Mouse (Mus musculus) ES-E14 (cell line): ENCODE results near the gene Tpsg1.

Experiments used
- HCFC1 ChIP-seq: IDR thresholded peaks from 2 replicates; pipeline ENCODE4 v1.6.1; 2012; ENCODE audit warnings: low read length, inconsistent platforms, borderline replicate concordance; ENCODE audit not compliant: insufficient read depth
- MAFK ChIP-seq: IDR thresholded peaks from 2 replicates; pipeline ENCODE4 v1.6.1; 2014; ENCODE audit warnings: mild to moderate bottlenecking, low read depth, low read length, inconsistent platforms; ENCODE audit not compliant: insufficient read depth

- no peak for TF ChIP-seq MAFK
- no peak for TF ChIP-seq HCFC1
Measured at GRCm38 (mm10) chr17:25401491-25401890, 32.4 kb downstream of the Tpsg1 start.
